Mouse (Mus musculus) liver, adult 2 months (tissue): Measurements from ENCODE around the gene Ralgapa2.

Experiments
- CTCF ChIP-seq: fragments of 200-500 bp; IDR thresholded peaks from 2 replicates; pipeline ENCODE4 v1.5.1; 2011; ENCODE audit warnings: low read depth, low read length, control low read depth
- POLR2A ChIP-seq: fragments of 200-500 bp; IDR thresholded peaks from 2 replicates; pipeline ENCODE4 v1.6.1; 2011; ENCODE audit warnings: low read length, control low read depth; ENCODE audit not compliant: insufficient read depth; ENCODE audit errors: extremely low read depth

GRCm38 (mm10) chr2:146495781-146496180 is 16.4 kb downstream of the Ralgapa2 start:
- TF ChIP-seq CTCF, result no peak
- TF ChIP-seq POLR2A, result no peak
